Mouse (Mus musculus): ENCODE results near the gene Gm906.
"Not testable (repeated sequence)": the region's sequence is repeated elsewhere in the genome, so short reads cannot be mapped to it uniquely, and the experiment has no call there.

Gm906 gene

DNA sequence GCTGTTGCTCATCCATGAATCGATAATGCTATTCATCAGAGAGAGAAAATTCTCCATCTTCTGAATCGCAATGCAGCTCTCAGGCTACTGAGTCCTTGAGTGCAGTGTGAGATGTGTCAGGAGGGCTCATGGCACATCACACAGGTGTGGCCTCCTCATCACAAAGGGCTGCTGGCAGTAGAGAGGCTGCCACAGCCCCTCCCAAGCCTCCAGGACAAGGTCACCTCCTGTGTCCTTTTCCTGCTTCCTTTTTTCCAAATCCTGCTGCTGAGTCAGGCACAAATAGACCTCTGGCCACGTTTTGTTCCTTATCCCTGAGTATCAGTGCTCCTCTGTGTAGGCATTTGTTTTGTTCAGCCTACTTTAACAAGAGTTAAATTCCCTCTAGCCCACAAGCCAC lies at the start of gene Gm906:
Gene Gm906 (minus strand): TSS at position 101 of the 400 bp plus-strand sequence.
- DNase-seq (ENCODE audit: low read depth, low spot score), result not testable (repeated sequence)

DNA sequence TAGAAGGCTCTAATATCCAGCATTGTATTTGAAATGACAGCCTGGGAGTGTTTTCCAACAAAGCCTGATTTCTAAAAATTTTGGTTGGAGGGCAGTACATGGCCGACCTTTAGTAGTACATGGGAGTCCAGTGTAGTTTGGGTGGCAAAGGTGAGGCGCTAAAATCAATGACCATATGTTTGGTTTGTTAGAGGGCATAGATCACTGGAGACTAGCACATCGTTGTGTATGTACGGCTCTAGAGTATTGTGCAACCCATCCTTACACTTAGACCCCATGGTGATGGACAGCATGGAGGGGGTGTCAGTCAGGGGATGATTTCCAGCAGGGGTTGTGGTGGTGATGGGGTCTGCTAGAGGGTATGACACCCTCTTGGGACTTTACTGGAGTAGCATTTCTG lies 33.2 kb upstream of the Gm906 start:
- DNase-seq (ENCODE audit: low read depth, low spot score), result not testable (repeated sequence)

DNA sequence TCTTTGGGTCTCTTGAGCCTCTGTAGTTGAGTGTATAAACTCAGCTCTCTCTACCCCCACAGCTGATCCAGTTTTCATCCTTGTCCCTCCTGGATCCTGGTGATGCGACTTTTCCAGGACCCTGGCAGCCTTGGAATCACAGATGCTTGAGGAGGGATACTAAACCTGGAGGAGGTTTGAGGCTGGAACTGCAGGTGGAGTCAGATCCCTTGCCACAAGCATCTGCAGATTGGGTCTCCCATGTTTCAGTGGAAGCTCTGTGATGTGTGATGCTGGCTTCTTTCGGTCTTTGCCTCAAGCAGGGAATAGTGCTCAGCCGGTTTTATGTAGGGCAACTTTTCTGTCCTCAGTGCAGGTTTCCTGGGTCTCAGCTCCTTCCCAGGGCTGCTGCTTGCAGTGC lies 13.6 kb downstream of the Gm906 start:
- no peak for DNase-seq (ENCODE audit: low read depth, low spot score)

DNA sequence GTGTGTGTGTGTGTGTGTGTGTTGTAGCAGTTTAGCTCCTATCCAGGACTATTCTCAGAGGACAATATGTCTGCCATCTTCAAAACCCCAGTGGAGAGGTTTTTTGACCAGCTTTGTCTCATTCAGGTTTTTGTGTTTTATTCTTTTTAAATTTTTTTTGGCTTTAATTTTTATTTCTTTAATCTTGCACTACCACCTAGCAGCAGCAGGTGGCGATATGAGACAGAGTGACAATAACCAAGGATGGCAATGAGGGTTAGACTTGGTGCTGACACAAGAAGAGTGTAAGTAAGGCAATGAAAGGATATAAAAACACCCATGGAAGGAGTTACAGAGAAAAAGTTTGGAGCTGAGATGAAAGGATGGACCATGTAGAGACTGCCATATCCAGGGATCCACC lies 38.3 kb downstream of the Gm906 start:
- DNase-seq (ENCODE audit: low read depth, low spot score), result not testable (repeated sequence)

DNA sequence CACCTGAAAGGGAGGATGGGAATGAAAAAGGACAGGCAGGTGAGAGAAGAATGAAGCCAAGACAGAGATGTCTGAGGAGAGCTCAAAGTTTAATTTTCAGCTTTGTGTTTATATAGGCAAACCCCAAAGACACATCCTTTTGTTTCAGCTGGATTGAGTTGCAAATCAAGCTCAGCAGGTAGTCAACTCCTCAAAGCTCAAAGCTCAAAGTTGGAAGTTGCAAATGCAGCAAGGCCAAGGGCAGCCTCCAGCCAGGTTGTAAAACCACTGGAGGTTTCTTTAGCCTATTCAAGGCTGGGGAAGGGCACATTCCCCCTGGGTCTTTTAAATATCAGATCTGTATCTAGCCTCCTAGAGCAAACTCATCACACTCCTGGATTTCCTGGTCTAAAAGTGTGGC lies 39.9 kb downstream of the Gm906 start:
- DNase-seq (ENCODE audit: low read depth, low spot score), result not testable (repeated sequence)

DNA sequence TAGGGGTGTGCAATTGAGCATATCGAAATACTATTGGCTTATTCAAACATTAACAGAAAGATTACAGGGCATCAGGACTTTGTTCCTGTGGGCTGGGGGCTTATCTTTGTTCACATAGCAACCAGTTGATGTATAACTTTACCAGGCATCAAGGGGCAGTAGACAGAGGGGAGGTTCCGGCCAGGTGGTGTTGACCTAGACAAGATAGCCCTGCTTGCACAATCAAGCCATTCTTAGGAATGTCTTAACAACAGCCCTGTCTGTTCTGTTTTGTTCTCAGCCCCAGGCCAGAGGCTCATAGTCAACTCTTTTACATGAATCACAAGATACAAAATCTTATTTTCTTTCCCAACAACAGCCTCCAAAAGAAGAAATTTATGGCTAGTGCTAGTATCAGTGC lies 40.5 kb downstream of the Gm906 start:
- not testable (repeated sequence) for DNase-seq (ENCODE audit: low read depth, low spot score)

DNA sequence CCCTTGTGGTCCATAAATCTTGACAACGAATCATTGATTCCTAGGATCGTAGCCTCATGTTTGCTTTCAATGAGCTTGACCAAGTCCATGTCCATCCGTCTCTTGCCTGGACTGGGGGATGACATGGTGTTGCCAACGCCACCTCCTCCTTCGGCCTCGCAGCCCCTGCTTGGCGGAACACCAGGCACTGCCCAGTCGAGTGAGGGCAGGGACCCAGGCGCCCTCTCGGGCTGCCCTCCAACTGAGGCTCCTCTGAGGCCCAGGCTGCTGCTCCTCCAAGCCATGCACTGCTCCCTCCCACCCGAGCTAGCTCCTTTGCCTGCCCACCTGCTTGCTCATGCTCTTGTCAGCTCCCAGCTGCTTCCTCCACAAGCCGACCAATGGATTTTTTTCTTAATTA lies 42.1 kb downstream of the Gm906 start:
- DNase-seq (ENCODE audit: low read depth, low spot score), result no peak

DNA sequence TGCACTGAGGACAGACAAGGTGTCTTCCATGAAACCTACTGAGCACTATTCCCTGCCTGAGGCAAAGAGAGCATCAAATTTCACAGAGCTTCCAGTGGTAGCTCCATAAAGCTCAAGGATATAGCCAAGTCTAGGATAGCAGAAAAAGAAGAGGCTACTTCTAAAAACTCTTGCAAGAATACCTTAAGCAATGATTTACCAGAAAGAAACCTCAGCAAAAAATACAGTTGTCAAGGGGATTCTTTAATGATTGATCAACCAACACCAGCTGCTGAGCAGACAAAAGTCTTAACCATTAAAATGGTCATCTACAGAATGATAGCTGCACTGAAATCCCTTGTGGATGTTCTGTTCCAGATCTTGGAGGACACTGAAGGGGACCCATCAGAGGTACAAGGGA lies 53.3 kb downstream of the Gm906 start:
- DNase-seq (ENCODE audit: low read depth, low spot score), result not testable (repeated sequence)

Measured in skeletal muscle tissue, adult 2 months (tissue).